Mouse (Mus musculus): ENCODE measurements at regions not wholly inside any gene's neighbourhood (a gene's known extent, or its start where the extent isn't known, plus 50 kb on each side); places are given as distances from the start of the nearest gene placed in this dataset.

DNA sequence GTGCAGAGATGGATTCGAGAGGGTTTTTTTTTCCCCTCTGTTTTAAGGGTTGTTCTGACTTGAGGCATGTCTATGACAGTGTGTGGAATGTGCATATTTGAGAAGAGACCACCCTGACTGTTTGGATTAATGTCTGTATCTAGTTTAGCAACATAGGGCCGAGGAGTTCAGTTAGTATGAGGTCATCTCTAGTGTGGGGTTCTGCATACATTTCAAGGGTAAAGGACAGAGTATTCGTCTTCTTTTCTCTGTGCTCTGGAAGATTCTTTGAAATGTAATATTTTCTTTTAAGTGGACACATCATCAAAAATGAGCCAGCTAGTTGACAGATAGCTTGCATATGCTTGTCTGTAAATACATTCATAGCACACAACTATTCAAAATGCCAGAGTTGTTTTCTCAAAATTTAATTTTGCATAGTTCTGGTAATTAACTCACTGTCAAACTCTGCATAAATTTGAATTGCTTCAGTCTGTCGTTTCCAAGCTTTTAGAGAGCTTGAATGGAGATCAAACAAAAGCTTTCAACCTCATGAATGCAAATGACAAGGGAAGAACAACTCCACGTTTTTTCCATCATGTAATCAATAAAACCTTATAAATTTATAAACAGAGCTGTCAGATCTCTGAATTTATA lies 415.5 kb downstream of the Adamts20 start:
- no peak for DNase-seq (ENCODE audit: extremely low spot score, low spot score)

DNA sequence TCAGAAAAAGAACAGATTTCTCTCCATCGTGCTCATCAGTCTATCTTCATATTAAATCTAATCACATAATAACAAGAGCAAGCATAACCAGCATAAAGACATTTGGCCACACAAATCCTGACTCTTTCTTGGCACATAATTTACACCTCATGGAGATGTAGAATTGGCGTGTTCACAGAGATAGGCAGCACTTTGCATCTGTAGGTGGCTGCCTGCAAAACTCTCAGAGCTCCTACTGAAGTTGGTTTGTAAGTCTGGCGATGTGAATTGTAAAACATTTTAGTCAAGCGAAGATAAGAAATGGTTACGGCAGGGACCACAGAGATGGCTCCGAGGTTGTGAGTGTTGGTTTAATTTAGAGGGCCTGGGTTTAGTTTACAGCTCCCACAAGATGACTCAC lies 419.0 kb downstream of the Adamts20 start:
- no peak for DNase-seq (ENCODE audit: extremely low spot score, low spot score)

DNA sequence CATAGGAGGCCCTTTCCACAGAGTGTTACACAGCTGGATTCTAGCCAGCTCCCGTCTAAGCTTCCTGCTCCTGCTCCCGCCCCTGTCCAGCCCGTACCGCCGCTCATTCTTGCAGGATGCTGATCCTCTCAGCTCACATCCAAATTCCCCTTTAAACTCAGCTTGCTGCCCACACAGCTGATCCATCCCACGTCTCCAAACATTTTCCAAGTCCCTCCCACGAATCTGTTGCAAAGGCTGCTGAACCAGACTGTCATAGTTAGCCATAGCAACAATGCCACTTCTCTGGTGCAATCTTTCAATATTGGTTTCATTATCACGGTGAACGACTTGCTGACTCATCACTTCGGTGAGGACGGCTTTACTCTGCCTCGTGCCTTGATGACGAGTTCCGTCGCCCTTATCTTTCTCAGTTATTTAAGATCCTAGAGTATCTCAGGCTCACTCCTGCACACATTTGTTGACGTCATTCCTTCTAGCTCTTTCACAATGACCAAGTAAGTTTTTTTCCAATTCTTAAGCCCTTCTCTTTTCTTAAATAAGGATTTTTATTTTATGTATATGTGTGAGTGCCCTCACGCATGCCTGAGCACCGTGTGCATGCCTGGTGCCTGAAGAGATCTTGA lies 420.0 kb downstream of the Adamts20 start:
- DNase-seq (ENCODE audit: extremely low spot score, low spot score) = no peak

DNA sequence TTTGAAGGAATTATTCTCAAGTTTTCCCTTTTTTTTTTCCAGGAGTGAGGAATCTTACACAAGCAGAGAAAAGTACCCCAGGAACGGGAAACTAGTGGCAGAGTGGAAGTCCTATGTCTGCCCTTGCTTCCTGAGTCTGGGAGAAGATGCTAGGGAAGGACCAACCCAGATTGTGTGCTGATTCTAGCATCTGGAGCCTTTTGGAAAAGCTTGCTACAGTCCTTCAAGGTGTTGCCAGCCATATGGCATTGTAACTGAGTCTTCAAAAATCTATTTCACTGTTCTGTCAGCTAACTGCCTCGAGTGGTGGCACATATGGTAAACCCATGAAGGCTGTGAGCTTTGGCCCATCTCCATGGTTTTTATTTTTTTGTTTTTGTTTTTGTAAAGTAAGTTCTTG lies 432.3 kb downstream of the Adamts20 start:
- no peak for DNase-seq (ENCODE audit: extremely low spot score, low spot score)

DNA sequence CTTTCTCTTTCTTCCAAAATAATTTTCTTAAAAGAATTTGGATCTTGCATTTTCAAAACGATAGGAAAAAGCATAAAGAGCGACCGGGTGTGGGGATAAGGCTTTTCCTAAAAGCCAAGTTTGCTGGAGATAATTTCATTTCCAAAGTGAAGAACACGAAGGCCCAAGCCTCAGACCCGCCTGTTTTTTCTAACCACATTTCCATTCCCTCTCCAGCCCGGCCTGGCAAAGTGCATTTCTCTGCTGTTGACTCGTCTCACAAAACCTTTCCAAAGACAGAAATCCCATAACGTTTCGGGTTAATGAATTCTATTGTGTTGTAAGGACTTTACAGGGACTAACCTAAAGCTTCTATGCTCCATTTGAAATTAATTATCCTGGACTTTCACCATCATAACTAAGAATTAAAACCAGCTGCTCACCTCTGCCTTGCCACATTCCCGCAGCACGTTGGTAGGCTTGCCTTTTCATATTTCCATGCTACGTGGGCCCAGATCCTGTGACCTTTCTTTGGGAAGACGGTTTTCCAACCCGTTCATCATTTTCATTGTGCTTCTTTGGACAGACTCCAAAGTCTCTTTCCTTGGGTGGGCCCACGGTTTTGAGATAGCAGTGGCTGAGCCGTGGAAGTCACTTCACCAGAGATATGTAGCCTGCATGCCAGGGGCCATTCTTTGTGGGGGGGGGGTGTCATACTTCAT lies 430.5 kb upstream of the Prickle1 start:
- DNase-seq (ENCODE audit: extremely low spot score, low spot score) = no peak

DNA sequence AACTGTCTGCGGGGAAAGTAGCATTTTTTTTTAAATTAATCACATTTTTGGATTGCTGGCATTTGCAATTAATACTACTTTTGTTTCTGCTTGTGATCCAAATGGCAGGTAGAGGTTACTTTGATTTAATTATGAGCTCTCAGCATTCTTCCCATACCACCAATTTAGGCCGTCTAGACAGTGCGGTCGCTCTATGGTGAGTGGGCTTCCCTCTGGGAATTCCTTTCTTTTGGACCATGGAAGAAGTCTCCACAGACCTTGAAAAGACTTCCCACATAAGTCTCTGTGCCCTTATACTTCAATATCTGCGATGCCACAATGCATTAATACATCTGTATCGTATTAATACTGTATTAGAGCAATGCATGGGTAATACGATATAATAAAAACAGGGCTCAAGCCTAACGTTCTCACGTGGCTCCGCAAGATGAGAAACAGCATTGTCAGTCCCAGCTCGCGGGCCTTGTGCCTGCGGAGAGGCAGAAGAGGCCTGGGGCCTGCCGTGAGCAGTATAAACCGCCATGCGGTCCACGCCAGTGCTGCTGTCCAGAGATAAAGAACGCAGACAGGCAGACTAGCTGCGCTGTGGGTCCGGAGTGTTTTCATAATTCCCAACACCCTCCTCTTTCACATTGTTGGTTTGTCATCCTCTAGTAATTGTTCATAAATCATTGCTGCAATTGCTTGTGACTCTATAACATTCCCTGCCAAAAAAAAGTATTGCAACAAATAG lies 429.7 kb upstream of the Prickle1 start:
- DNase-seq (ENCODE audit: extremely low spot score, low spot score) = no peak

DNA sequence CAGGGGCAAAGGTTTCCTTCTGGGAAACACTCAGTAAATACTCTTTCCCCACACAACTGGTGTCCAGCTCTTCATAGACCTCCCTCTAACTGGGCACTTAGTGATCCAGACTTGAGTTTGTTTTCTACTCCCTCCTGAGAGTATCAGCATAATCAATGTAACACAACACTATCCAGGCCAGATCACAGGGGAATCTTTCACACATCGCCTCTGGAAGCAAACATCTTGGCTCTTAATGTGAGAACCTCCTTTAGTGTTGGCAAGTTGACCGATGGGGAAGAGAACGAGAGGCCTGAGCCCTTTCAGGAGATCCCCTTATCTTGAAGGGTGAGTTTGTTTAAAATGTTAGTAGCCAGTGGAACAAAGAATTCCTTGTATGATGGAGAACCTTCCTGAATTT lies 429.1 kb upstream of the Prickle1 start:
- no peak for DNase-seq (ENCODE audit: extremely low spot score, low spot score)

DNA sequence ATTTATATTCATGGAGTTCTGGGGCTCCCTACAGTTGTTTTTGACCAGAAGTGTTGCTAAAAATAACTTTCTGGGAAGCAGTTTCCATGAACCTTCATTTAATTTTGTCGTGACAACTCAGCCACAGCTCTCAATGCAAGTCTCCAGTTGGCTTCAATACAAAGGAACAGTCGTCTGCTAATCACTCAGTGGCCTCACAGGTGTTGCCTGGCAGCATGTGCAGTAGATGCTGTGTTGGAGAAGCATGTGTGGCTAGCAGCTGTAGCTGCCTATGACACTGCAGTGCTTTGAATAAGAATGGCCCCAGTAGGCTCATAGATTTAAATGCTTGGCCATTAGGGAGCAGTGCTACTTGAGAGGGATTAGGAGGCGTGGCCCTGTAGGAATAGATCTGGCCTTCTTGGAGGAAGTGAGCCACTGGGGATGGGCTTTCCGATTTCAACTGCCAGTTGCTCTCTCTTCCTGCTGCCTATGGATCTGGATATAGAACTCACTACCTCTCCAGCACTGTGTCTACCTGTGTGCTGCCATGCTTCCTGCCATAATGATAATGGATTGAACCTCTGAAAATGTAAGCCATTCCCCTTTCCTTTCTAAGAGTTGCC lies 428.5 kb upstream of the Prickle1 start:
- DNase-seq (ENCODE audit: extremely low spot score, low spot score) = no peak

DNA sequence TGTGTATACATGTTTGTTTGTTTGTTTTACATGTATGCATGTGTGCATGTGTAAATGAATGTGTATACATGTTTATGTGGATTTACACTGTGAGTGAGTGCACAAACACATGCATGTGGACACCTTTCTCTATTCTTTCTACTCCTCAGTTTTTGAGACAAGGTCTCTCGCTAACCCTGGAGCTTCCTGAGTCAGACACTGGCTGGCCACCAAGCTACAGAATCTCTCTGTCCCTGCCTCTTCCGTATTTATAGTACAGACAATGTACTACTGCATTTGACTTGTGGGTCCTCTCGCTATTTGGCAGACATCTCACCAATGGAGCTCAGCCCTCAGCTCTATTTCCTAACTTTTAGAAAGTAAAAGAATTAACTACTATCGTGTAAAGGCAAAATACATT lies 427.8 kb upstream of the Prickle1 start:
- DNase-seq (ENCODE audit: extremely low spot score, low spot score) = no peak

DNA sequence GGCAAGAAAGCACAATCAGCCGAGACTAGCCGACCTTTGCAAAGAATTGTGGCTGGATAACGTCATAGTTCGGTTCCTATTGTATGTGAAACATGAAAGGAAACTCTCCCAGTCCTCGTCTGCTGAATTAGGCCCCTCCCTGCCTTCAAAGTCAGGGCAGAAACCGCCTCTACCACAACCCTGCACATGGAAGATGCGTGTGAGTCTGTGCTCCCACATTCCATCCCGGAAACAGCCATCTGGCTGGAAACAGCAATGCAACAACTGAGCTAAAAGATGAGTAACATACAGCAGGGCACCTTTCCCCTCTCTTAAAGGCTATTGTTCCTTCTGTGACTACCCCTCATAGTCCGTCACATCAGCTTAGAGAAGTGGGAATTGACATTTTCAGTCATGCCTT lies 422.1 kb upstream of the Prickle1 start:
- DNase-seq (ENCODE audit: extremely low spot score, low spot score) = no peak

DNA sequence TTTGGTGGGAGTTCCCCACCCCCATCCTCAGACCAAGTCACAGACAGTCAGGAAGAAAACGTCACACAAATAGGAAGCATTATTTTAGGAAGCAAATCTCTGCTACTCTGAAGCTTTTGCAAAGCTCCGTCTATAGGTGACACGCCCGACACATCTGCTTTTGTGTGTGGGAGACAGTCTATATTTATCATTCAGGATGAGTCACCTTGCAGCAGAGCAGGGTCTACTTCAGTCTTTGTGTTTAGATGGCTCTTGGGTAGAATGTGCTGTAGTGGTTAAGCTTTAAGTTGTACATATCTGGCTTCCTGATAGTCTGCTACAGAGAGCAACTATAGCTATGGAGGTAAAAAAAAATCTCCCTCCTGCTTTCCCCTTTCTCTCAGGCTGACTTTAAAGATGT lies 415.8 kb upstream of the Prickle1 start:
- no peak for DNase-seq (ENCODE audit: extremely low spot score, low spot score)

DNA sequence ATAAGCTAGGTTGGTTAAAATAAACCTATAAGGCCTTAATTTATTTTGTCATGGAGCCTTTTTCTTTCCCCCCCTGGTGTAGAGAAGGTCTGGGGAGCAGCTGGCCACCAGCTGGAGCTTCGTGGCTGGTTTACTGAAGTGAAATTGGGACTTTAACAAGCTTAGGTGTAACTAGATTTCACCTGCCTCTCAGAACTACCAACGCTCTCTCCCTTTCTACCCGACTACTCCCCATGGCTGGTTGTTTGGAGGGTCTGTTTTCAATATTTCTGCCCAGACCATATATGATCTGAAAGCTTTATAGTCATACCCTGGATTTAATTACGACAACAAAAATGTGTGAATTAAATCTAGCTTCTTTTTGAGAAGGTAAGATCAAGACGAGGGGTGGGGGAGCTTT lies 410.4 kb upstream of the Prickle1 start:
- no peak for DNase-seq (ENCODE audit: extremely low spot score, low spot score)

DNA sequence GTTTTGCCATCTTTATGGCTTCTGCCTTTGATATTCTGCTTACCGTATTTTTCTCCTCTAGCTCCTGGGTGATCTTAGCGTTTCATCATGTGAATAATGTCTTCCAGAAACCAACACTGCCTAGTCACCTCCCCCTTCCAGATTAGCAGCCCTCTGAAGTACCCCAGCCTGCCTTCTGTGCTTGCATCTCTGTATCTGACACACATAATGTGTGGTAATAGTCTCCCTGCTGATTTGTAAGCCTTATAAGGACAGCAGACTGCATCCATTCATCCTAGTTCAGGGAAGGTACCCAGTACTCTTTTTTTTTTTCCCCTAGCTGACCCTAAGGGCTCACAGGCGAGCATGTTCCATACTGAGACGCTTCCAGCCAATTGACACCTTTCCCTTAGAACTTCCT lies 409.2 kb upstream of the Prickle1 start:
- no peak for DNase-seq (ENCODE audit: extremely low spot score, low spot score)

DNA sequence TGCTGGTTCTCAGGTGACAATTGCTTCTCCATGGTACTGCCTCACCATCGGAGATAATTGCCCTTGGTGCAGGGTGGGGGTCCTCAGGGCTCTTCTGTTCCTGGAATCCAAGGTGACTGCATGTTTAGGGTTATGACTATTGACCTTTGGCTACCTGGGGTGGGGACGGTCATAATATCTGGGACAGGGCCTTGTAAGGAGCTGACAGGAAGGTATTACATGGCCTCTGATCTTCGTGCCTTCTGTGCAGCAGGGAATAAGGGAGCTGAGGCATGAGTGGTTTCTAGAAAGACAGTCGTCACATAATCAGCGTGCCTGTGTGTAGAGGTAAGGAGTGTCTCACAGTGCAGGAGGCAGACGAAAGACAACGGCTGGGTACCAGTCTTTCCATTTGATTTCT lies 407.5 kb upstream of the Prickle1 start:
- DNase-seq (ENCODE audit: extremely low spot score, low spot score) = no peak

DNA sequence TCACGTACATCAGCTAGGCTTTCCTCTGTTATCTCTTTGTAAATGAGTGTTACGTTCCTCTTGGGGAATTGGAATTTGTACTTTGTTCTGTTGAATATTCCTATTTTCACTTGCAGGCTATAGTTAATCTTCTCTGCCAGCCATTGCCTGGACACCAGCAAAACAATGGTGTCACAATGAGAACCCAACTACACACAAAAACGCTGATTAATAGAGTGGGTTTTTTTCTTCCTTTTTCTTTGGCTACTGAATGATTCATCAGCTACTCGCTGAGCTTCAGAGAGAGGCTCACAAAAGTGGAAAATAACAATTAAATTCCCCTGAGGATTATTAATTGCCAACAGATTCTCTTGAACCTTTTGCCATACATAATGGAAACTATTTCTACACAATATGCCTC lies 398.9 kb upstream of the Prickle1 start:
- DNase-seq (ENCODE audit: extremely low spot score, low spot score) = no peak

DNA sequence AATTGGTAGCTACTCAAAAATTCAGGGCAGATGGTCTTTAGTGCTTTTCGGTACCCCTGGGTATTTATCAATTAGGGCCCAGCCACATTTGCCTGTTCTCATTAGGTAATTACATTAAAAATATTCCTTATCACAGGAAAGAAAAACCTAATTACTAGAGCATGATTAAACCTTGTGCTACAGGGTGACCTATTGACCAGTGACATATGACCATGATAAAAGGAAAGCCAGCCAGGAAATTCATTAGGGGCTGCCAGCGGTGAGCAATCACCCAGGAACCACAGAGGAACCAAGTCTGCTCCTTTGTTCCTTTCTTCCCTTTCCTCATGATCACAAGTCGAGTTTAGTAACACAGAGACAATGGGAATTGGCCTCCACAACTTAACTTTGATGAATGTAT lies 394.4 kb upstream of the Prickle1 start:
- no peak for DNase-seq (ENCODE audit: extremely low spot score, low spot score)

DNA sequence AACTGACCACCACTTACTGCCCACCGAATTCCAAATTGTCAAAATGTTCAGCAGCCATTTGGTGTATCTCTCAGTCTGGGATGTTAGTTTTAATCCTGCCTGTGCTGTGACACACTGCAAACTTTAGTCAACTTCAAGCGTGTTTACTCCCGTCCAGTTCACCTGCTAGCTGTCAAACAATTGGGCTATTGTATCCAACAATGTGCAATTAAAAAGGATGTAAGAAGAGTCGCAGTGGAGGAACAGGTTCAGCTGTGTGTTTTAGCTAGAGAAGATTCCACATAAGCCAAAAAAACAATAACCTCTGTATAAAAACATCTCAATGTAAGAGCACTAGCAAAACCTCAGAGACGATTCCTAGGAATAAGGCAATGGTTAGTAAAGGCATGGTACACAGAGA lies 392.7 kb upstream of the Prickle1 start:
- DNase-seq (ENCODE audit: extremely low spot score, low spot score) = no peak

DNA sequence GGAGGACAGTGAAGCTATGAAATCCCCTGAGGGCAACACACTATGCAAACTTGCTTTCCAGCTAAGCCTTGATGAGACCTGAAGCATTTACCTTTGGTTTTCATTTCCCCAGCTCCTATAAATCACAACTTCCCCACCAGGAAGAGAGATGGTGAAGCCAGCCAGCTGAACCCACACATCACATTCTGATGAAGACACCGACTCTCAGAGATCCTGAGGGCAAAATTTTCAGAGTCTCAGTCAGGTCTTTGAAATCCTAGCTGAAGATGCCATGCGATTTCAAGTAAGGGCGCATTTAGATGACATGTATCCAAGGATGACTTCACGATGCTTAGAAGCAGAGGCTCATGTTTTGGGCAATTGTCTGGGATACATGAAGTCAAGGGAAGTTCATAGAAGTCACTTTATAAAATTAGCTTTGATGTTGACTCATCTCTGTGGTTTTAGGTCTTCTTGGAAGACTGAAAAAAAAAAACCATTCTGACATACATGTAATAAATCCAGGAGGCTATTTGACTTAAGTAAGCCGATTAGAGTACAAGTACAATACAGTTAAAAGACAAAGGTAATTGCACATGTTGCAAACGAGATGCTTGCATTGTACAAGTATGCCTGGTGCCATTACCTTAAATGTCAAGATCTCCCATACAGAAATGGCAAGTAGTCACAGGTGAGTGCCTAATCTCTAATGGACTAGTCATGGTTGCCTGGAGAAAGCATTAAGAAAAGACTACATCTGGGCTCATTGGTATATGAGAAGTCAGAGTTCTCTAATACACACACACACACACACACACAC lies 391.1 kb upstream of the Prickle1 start:
- DNase-seq (ENCODE audit: extremely low spot score, low spot score) = no peak

DNA sequence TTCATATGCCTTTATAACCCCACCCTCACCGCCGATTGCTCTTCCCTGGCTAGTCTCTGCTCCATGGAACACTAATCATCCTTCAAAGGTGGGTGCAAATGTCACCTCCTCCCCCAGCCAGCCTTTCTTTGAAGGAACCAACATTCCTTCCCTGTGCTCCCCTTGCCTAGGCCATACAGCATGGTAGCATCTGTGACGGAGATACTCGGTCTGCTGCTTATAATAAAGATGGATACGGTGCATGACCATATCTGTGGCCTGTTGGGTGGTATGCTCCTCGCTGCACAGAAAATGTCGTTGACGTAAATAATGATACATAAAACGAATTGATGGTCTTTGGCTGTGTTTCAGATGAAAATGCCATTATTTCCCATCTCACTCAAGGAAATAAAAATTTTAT lies 386.4 kb upstream of the Prickle1 start:
- no peak for DNase-seq (ENCODE audit: extremely low spot score, low spot score)

DNA sequence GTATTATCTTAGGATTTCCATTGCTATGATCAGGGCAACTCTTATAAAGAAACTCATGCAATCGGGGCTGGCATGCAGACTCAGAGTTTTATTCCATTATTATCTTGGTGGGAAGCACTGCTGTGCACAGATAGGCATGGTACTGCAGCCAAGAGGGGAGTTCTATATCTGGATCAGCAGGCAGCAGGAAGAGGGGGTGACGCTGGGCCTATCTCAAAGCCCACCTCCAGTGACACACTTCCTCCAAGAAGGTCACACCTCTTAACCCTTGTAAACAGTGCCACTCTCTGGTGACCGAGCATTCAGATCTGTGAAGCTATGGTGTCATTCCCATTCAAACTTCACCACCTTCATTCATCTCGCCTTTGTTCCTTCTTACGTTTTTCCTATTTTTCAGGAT lies 381.8 kb upstream of the Prickle1 start:
- DNase-seq (ENCODE audit: extremely low spot score, low spot score) = no peak

DNA sequence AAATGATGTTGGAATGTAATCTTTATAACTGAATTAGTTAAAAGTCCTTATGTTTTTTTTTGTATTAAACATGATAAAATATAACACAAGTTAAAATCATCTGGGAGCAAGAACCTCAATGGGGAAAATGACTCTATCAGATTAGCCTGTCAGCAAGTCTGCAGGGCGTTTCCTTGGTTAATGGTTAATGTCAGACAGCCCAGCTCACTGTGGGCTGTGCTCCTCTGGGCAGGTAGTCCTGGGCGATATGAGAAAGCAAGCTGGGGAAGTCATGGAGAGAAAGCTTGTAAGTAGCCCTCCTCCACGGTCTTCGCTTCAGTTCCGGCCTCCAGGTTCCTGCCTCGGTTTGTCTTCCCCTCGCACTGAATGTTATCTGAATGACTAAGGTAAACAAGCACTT lies 379.0 kb upstream of the Prickle1 start:
- no peak for DNase-seq (ENCODE audit: extremely low spot score, low spot score)
